Mouse (Mus musculus) CH12F3 (cell line): ENCODE results near the gene Prr15l.

Experiments
- in situ Hi-C: fragments of 300-500 bp; cut with MboI; formaldehyde crosslinking; loops from 2 replicates; pipeline ENCODE4 v1.14.3; 2020; ENCODE audit warnings: low sequenced_read_pairs

Prr15l gene

DNA sequence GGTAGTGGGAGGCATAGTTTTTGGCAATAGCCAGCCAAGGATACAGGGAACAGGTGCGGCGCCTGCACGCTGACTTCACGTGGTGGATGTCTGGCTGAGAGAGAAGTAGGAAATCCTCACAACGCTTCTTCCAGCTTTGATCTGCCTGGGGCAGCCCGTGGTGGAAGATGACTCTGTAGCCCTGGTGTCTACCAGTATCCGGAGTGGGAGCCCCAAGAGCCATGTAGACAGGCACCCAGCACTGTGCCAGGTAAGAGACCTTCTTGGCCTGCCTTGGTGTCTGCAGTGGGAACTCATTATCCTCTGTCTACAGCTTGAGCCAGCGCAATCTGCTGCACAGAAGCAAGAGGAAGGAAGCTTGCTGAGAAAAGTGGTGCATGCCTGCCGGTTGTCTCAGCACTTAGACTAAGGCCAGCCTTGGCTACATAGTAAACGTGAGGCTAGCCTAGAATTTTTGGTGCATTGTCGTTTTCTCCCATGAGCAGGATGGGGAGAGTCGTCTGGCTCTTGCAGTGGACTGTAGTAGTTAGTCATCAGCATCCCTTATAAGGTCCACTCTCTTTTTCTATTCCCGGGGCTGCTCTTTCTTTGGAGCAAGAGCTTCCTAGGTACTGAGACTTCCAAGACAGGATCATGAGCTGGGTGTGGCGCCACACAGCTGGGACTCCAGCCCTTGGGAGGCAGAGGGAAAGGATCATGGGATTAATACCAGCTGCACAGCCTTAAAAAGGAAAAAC is 17.1 kb downstream of the Prr15l start:
- in situ Hi-C loops = no loop called here

DNA sequence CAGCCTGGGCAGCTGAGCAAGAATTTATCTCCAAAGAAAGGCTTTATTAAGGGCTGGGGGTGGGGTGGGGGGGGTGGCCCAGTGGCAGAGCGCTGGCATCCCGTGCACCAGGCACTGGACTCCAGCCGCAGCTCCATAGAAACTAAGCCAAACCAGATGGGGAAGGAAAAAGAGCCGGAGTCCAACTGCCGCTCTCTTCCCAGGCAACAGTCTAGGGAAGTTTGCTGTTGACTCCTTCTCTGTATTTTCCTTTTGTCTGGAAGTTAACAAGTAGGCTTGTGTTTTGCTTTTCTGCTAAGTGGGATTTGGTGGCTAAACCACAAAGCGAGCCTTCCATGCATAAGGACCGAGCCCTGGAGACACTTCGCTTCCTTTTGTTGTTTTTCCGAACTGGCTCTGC is 18.6 kb downstream of the Prr15l start:
- in situ Hi-C loops = no loop called here

DNA sequence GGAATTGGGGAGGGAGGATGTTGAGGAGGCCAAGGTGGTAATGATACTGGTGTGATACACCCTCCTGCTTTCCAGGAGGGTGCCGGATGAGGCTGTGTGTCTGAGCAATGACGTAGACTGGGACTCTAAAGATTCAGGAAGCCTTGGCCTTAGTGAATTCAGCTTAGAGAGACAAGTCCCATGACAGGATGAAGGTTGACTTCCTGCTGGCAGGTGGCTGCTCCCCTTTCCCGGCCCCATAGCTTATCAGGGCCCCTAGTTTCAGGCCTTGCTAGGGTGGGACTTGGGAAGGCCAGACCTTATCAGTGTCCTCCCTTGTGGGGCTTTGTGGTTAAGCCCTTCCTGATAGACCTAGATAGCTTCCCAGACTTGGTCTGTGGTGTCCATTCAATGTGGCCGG is 19.9 kb downstream of the Prr15l start:
- in situ Hi-C loops = no loop called here

DNA sequence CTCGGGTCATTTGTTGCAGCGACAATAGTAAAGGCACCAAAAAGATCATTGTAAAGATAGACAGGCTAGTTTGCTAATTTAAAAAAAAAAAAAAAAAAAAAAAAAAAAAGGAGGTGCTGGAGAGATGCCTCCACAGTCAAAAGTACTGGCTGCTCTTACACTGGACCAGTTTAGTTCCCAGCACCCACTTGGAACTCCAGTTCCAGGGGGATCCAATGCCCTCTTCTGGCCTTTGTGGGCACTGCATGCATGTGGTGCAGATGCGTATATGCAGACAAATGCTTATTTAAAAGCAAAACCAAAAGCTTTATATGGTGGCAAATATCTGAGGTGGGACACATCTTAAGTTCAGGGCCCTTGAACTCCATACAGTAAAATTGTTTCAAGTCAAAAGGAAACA is 22.9 kb downstream of the Prr15l start:
- in situ Hi-C loops = no loop called here

DNA sequence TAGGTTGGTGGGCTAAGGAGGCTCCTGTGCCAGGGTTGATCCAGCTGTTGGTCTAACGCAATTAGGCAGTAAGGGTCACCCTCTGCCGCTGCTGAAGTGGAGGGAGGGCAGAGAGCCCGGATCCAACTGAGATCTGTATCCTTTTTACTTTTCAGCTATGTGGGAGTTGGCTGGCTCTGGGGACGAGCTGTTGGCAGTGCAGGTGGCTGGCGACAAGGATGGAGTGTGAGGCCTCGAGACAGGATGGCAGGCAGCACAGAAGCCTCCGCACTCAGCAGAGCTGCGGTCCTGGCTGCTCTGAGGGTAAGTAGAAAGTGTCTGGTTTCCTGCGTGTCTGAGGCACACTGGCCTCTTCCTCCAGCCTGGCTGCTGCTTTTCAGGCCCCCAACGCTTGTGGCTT is 24.5 kb downstream of the Prr15l start:
- in situ Hi-C loops = no loop called here

DNA sequence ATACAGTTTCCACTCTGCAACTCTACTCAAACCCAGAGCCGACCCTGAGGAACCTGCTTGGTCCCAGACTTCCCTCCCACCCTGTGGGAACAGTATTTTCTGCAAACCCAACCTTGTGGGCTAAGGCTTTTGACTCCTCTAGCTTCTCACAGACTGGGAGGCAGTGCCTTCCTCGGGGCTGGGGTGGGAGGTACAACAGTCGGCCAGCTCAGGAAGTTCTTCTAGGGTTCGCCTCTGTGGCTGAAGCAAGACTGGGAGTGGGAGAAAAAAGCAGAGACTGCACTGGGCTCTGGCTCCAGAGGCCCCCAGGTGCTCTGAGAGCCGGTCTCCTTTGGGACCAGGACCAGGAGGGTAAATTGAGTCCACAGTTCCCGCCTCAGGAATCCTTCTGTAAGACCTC is 25.0 kb downstream of the Prr15l start:
- in situ Hi-C loops = no loop called here

DNA sequence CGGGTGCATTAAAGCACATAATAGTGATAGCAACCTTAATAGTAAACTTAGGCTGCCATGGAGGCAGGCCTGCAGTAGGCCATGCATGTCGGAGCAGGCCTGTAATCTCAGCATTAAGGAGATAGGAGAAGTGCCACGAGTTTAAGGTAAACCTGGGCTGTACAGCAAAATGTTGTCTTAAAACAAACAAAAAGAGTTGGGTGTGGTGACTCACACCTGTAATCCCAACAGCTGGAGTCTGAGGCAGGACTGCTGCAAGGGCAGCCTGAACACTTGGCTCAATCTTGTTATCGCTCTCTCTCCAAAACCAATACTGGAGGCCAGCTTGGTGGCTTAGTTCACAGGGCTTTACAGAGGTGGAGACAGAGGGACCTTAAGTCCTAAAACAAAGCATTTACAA is 27.2 kb downstream of the Prr15l start:
- in situ Hi-C loops = no loop called here

DNA sequence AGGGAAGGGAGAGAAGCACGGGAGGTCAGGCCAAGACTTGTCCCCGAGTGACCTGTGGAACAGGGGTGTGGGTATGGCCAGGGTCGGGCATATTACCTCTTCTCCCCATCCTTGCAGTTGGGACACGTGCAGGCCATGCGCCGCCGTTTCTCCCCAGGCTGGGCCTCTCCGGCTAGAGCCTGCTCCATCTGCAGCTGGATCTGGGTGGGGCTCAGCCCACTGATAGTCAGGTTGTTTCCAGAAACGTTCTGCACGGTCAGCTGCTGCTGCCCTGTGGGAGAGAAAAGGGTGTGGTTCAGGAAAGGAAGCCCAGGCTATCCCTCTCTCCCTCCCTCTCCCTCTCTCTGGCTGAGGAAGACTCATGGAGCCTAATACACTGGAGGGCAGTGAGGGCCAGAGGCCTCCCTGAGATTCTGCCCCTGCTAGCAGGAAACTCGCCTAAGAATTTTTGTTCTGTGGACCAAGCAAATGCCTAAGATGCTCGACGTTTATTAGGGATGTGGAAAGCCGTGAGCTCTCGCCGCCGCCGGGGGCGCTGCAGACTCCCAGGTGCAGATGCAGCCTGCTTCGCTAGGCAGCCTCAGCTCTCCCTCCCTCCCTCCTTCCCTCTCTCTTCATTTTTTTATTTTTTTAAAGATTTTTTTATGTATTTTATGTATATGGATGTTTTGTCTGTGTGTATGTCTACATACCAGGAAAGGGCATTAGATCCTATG is 28.3 kb downstream of the Prr15l start:
- in situ Hi-C loops = no loop called here

DNA sequence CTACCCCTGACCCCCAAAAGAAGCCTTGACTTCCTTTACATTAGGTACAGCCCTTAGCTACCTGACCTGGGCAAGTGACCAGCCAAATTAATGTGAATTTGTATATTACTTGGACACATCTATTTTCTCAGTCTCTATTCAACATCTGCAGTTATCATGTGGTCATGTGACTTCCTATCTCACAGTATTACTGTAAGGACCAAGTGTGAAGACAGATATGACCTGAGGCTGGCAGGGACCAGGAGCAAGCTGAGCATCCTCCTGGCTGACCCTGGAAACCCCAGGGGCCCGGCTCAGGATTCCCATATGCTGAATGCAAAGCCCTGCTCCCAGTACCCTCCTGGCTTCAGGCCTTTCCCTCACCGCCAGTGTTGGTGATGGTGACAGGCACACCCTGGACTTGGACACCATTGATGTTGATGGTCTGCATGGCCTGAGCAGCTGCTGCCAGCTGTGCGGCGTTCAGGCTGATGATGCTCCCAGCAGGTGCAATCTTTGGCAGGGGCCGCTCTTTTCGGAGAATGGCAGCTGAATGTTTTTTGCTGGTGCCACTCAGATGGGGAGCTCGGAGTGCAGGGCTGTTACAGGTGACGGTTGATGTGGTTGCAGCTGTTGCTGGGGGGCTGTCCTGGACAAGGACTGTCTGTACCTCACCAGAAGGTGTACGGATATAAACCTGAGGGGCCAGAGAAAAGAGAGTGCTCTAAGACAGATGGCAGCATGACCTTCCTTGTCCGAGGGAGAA is 29.3 kb downstream of the Prr15l start:
- in situ Hi-C loops = no loop called here

DNA sequence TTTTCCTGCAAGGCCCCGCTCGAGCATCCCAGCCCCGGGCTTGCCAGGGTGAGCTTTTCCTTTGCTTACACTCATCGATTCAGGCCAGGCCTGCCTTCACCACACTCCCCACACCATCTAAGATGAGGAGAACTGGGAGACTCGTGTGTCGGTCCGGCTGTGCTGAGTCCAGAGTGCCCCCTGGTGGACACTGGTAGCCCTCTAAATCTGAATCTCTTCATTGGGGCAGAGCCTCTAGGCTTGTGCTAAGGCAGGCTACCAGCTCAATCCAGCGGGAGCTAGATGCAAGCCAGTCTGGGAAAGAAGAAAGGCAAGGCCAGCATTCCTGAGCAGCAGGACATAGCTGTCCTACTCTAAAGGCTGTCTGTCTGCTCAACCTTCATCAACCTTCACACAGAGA is 35.7 kb downstream of the Prr15l start:
- in situ Hi-C loops = loop anchor here (5.0 kb wide), 1 partner anchor 36 kb away; the partner anchor contains the start of gene Prr15l

DNA sequence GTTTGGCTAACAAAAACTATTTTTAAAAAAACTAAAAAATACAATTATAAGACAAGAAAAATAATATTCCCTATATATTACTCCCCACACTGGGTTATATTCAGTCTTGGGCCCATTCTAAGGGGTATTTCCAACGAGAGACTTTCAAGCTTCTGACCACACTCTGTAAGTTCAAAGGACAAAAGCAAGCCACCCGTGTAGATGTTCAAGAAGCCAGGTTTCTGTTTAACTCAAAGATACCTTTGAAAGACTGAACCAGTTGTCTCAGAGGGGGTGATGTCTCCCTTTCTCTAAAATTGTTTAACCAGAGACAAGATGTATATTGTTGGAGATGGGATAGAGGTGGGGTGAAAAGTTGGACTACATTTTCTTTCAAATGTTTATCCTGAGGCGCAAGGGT is 38.3 kb downstream of the Prr15l start:
- in situ Hi-C loops = no loop called here

DNA sequence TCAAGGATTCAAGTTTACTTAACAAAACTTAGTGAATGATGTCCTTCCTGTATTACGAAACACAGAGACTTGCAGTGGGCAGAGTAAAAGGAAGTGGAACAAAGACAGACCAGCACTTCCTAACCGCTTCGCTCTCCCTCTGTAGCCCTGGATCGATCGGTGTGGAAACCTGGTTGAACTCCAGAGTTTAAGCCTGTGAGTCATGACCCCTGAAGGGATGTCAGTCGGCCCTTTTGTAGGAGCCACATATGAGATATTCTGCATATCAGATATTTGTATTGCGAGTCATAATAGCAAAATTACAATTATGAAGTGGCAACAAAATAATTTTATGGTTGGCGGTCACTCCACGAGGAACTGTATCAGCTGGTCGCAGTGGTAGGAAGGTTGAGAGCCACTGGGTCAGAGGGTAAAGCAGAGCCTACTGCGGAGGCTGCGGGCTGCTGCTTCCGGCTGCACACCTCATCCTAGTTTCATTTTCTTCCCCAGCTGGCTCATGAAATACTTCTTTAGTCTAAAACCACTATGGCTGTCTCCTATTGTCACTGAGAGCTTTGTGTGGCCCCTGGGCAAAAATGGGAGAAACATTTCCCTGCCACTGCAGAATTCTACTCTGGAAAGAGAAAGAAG is 39.1 kb downstream of the Prr15l start:
- in situ Hi-C loops = no loop called here

DNA sequence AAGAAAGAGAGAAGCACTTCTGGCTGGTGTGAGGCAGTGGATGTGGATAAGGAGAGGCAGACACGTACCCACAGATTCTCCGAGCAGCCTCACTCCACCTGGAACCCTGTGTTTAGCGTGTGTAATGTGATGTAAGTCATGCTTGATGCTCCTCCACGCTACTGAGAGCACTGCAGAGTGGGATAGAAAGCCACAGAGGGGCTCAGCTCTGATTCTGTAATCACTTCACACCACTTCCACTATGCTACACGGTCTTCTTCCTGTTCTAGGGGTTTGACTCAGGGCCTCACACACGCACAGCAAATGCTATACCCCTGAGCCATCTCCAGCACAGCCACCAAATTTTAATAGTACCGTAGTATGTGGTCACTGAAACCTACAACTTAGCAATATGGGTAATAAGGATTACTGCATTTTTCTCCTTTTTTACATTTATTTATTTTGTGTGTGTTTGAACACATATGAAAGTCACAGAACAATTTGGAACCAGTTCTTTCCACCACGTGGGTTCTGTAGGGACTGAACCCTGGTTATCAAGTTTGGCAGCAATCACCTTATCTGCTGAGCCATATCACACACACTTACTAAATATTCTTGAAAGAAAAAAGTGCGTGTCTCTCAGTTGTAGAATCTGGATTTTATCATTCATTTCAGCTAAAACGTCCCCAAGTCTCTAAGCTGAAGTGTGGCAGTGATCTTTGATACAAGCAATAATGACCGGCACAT is 39.8 kb downstream of the Prr15l start:
- in situ Hi-C loops = no loop called here

DNA sequence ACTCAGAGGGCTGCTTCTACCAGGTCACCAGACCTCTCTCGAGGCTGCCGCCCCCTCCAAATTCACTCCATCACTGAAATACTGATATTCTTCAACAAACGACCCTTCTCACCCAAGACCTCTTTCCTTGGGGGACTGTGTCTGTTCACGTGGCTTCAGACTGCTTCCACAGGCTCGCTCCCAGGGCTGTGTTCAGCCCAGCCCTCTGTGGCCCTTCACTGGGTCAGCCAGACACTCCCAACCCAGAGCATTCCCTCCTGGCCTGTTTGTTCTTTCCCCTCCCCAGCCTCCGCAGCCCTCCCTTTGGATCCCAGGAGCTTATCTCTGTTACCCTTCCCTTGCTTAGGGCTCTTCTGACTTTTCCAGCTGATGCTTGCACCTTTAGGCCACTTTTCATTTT is 40.6 kb downstream of the Prr15l start:
- in situ Hi-C loops = no loop called here

DNA sequence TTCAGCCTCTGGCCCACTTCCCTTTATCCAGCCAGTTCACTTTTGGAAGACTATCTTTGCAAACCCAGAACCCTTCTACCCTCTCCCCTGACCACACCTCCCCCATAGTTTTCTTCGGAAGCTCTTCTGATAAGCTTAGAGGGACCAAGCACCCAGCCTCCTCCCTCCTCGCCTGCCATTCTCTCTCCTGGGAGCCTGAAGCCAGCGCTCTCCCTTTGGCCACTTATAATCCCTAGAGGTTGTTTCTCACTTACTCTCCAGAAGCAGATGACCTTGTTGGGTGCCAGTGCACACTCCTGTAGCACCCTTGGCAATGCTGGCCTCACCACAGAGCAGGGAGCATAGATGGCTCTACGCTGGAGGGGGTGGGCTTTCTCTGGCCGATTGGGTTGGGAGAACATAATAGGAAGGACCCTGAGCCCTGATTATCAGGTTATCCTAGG is 41.4 kb downstream of the Prr15l start:
- in situ Hi-C loops = no loop called here

DNA sequence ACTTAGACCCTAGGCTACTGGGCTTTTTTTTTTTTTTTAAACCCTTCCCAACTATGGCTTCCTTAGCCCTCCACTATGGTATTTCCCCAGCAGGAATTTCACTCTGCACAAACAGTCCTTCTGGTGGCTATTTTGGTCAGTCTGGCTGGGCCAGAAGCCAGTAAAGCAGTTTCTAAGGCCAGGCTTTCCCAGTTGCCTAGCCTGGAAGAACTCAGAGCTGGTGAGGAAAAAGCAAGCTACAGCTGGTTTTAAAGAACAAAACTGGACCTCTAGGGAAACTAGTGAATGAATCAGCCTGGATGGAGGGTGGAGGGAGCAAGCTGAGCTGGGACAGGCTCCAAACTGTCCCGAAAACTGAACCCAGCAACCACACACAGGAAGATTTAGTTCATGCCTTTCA is 41.8 kb downstream of the Prr15l start:
- in situ Hi-C loops = no loop called here

DNA sequence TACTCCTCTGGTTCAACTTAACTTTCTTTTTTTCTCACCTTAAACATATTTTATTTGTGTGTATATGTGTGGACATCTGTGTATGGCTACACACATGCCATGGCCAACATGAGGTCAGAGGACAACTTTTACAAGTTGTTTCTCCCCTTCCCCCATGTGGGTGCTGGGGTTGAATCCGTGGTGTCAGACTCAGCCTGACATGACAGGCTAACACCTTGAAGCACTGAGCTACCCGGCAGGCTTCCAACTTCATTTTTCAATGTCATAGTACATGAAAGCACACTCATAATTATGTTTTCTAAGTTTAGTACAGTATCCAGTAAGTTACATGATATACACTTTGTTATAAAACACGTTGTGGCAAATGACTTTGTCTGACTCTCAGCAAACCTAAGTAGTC is 42.4 kb downstream of the Prr15l start:
- in situ Hi-C loops = no loop called here

DNA sequence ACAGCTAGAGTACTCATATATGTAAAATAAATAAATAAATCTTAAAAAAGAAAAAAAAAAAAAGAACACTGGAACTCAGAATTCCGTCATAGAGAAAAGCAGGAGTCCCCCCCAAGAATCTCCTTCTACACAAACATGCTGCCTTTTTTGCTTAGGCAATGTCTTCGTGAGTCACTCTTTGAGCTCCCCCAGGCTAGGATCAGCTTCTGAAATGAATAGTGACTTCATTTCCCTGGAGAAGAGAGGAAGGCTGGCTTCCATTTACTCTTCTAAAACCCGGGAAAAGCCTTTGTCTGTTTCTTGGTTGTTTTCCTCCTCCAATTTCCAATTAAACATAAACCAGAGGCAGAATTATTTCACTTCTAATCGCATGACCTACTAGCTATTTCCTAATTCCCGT is 45.0 kb downstream of the Prr15l start:
- in situ Hi-C loops = no loop called here

DNA sequence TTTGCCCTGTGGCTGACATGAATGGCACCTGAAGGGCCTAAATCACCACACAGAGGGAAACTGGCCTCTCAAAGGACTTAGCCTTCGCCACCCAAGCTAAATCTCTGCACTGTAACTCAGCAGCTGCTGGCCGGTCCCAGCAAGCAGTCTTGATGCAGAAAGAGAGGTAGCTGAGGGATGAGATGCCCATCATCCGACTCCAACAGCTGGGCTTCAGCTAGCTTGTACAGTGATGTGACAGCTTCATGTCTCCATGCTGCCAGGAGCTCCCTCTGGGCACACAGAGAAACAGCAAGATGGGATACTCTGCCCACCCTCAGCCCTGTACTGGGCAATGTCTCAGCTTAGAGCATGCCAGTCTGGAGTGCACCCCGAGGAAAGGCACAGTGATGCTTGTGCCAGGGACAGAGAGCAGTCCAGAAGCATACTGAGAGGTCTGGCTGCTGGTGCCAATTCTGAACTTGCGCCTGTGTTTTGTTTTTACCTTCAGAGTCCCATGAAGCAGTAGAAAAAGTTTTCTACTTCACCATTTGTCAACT is 45.6 kb downstream of the Prr15l start:
- in situ Hi-C loops = no loop called here

DNA sequence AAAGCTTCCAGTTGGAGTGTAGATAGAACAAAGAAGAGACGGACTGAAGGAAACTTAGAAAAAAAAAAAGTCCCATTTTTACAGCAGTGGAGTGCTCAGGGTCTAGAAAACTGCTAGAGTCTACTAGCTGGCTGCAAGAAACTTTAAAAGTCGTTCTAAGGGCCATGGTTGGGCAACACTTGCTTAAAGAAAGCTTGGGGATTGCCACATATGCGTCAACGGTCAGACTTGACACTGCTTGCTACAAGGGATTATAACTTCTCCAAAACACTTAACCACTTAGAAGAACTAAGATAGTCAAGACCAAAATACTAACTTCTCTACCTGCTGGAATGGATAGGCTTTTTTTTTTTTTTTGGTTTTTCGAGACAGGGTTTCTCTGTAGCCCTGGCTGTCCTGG is 46.9 kb downstream of the Prr15l start:
- in situ Hi-C loops = no loop called here
